ENCODE assay signal across 11 mouse cellular contexts in the genomic region with DNA sequence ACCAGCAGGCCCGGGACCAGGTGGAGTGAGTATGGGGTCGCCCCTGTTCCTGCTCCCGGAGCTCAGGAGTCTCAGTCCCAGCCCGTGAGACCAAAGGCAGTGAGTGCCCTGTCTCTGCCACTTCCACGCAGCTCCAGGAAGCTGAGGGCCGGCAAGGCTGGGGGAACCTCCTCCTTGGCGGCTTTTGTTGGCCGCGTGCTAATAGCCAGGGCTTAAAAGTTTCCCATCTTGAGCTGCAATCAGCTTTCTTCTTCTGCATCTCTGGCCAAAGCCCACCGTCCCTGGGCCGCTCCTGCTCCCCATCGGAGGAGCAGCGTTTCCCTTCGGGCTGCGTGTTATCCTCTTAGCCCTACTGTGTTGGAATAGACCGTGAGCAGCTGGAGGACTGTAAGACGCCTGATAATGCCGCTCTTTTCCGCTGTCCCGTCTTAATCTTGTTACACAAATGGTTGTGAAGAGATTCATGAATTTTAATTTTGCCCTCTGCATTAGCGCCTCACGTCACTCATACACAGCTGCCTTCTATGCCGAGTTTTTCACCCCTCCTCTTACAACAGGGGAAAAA.
DNase-seq lines count a peak whose midpoint lies in the region; ATAC-seq and TF ChIP-seq lines count a peak whose summit lies in the region.
"Had no signal": no experiment of that assay in that cellular context is flagged by ENCODE, and none has a peak within 500 bp of the region (broad histone marks: within the 10 kb centered on the region; RNA-seq: fewer than 3 reads in every experiment).

No protein-coding gene starts in this region.

- 3% methylated on average over 23 of the region's 23 CpGs for WGBS in intestine, embryonic 14.5 days
- WGBS in intestine, postnatal 0 days = 7% methylated on average over 22 of the region's 23 CpGs
- 3% methylated on average over 23 of the region's 23 CpGs for WGBS in heart, embryonic 14.5 days

- no peak for DNase-seq in intestine, embryonic 14.5 days (ENCODE audit: low spot score)
- no peak for DNase-seq in lung, adult 18-20 months
- DNase-seq in right cerebral cortex, postnatal 4 days = no peak
- DNase-seq: cerebellum, adult 2 months; thymus, postnatal 36 days had no signal

- no peak for ATAC-seq in intestine, embryonic 14.5 days (replicated peaks; ENCODE audit: low FRiP score, low TSS enrichment, low read depth)
- no peak for ATAC-seq in intestine, postnatal 0 days
- no peak for ATAC-seq in heart, embryonic 14.5 days (ENCODE audit: insufficient number of reproducible peaks, insufficient read depth, low FRiP score, low read depth)
- peak; percentile 86 for ATAC-seq in megakaryocyte-erythroid progenitor cell, adult 5-6 weeks (replicated peaks; ENCODE audit: low FRiP score, low TSS enrichment, poor library complexity, severe bottlenecking)
- ATAC-seq in activated CD4-positive, CD25-positive, alpha-beta regulatory T cell, adult 4 months = no peak

- no peak for TF ChIP-seq POLR2A in bone marrow macrophage, adult 2 months (IDR thresholded peaks at IDR 0.05; ENCODE audit: borderline replicate concordance, low read depth, low read length)

- no peak overlapping the region for H3K27ac ChIP-seq in intestine, embryonic 14.5 days (ENCODE audit: low read depth)
- no peak overlapping the region for H3K27ac ChIP-seq in intestine, postnatal 0 days (ENCODE audit: low read depth, low read length)
- H3K27ac ChIP-seq in bone marrow macrophage, adult 2 months (ENCODE audit: insufficient read depth, low read depth, low read length) = no peak overlapping the region
- no peak overlapping the region for H3K27ac ChIP-seq in heart, embryonic 14.5 days (replicated peaks in 1 of 2; ENCODE audit: control insufficient read depth in 1 of 2, insufficient read depth in 1 of 2, low read depth in 2 of 2, low read length in 2 of 2)
- H3K27ac ChIP-seq: neural tube, embryonic 12.5 days had no signal

- H3K4me2 ChIP-seq in intestine, embryonic 14.5 days (ENCODE audit: low read length) = peak overlapping the region; percentile 13; the same call in 1 of the 2 replicates
- no peak overlapping the region for H3K4me2 ChIP-seq in intestine, postnatal 0 days (replicated peaks; ENCODE audit: low read depth)
- H3K4me2 ChIP-seq in heart, embryonic 14.5 days (ENCODE audit: low read length) = peak overlapping the region; percentile 63

- no peak overlapping the region for H3K4me3 ChIP-seq in intestine, embryonic 14.5 days (ENCODE audit: low read depth, low read length)
- H3K4me3 ChIP-seq in intestine, postnatal 0 days (ENCODE audit: low read depth, low read length) = no peak overlapping the region
- peak overlapping the region; percentile 53 for H3K4me3 ChIP-seq in bone marrow macrophage, adult 2 months (ENCODE audit: insufficient read depth, low read length)
- H3K4me3 ChIP-seq in heart, embryonic 14.5 days (ENCODE audit: control insufficient read depth in 1 of 2, insufficient read depth in 1 of 2, low read depth in 1 of 2, low read length in 2 of 2) = peak overlapping the region; percentile 6 to 23; a peak in 3 of 4 replicates

- no peaks in the 10 kb centered on the region for H3K9me3 ChIP-seq in intestine, embryonic 14.5 days (ENCODE audit: control insufficient read depth, low read length)
- H3K9me3 ChIP-seq in intestine, postnatal 0 days (ENCODE audit: control insufficient read depth) = no peaks in the 10 kb centered on the region
- H3K9me3 ChIP-seq in heart, embryonic 14.5 days (ENCODE audit: control insufficient read depth, low read length) = no peaks in the 10 kb centered on the region
- H3K9me3 ChIP-seq: neural tube, embryonic 12.5 days had no signal

- H3K27me3 ChIP-seq in intestine, embryonic 14.5 days (replicated peaks; ENCODE audit: control insufficient read depth, insufficient read depth, low read length) = peaks cover 77% of the 10 kb centered on the region
- H3K27me3 ChIP-seq in intestine, postnatal 0 days (replicated peaks; ENCODE audit: control insufficient read depth, insufficient read depth, low read length) = peaks cover 55% of the 10 kb centered on the region
- peaks cover 60% of the 10 kb centered on the region for H3K27me3 ChIP-seq in heart, embryonic 14.5 days (ENCODE audit: control insufficient read depth, insufficient read depth, low read length)

- TF ChIP-seq CTCF in intestine, postnatal 0 days (IDR thresholded peaks at IDR 0.05; ENCODE audit: low read depth) = no peak
- TF ChIP-seq CTCF in bone marrow macrophage, adult 2 months (IDR thresholded peaks at IDR 0.05; ENCODE audit: low read depth, low read length) = no peak

- H3K36me3 ChIP-seq in intestine, embryonic 14.5 days (ENCODE audit: control insufficient read depth, insufficient read depth, low read length) = no peaks in the 10 kb centered on the region
- no peaks in the 10 kb centered on the region for H3K36me3 ChIP-seq in intestine, postnatal 0 days (ENCODE audit: control insufficient read depth, insufficient read depth)
- H3K36me3 ChIP-seq in heart, embryonic 14.5 days (ENCODE audit: control insufficient read depth, insufficient read depth, low read length) = no peaks in the 10 kb centered on the region
- H3K36me3 ChIP-seq: neural tube, embryonic 12.5 days had no signal

- no peak overlapping the region for H3K9ac ChIP-seq in intestine, embryonic 14.5 days (ENCODE audit: low read length)
- no peak overlapping the region for H3K9ac ChIP-seq in intestine, postnatal 0 days (ENCODE audit: low read depth, low read length)
- no peak overlapping the region for H3K9ac ChIP-seq in heart, embryonic 14.5 days (ENCODE audit: low read length)
- H3K9ac ChIP-seq: neural tube, embryonic 12.5 days had no signal

- no peaks in the 10 kb centered on the region for H3K4me1 ChIP-seq in intestine, embryonic 14.5 days (replicated peaks; ENCODE audit: control insufficient read depth, insufficient read depth, low read length)
- no peaks in the 10 kb centered on the region for H3K4me1 ChIP-seq in intestine, postnatal 0 days (replicated peaks; ENCODE audit: control insufficient read depth, insufficient read depth, low read length)
- H3K4me1 ChIP-seq in bone marrow macrophage, adult 2 months (ENCODE audit: control insufficient read depth, insufficient read depth, low read length) = 0 out of 2 replicates have a peak, but pooled peaks cover 4% of the 10 kb centered on the region
- peaks cover 0 to 2% of the 10 kb centered on the region in 2 experiments; a peak in 1 of 4 replicates for H3K4me1 ChIP-seq in heart, embryonic 14.5 days (ENCODE audit: control insufficient read depth in 2 of 2, insufficient read depth in 2 of 2, low read length in 2 of 2)

Comparison
In these comparisons a context has a peak if more than half of its experiments do, and no peak if none do; other contexts are left out.
1. H3K4me3 ChIP-seq: peak in bone marrow macrophage, adult 2 months (single experiment) and heart, embryonic 14.5 days (2 of 2); none in intestine, embryonic 14.5 days (single experiment) and intestine, postnatal 0 days (single experiment).